Mouse (Mus musculus) lung, postnatal 0 days (tissue): ENCODE results near the gene Abhd12. TPM values are rescaled to one million over a fixed set of nuclear protein-coding genes. Genes with fewer than 3 reads are reported as not detected.
A peak's percentile ranks its signal among the peaks of the same experiment; 100 is the strongest.

Source experiments
- ATAC-seq: fragments of 200-750 bp; cut with Nextera tagmentation; 2 replicates; pipeline ENCODE4 v1.8.0; 2017; ENCODE audit warnings: moderate library complexity
- DNase-seq: peaks from one replicate; pipeline ENCODE4 v3.0.0-alpha.2; 2016; ENCODE audit warnings: low spot score
- H3K27ac ChIP-seq: fragments of 300-500 bp; sonication (generic); 2 replicates; pipeline ENCODE4 v1.5.1; 2014; ENCODE audit warnings: antibody characterized with exemption, mild to moderate bottlenecking, low read length, mixed read lengths
- H3K27me3 ChIP-seq: fragments of 300-500 bp; sonication (generic); replicated peaks from 2 replicates; pipeline ENCODE4 v1.6.1; 2014; ENCODE audit warnings: low read length, mixed read lengths; ENCODE audit not compliant: insufficient read depth
- H3K36me3 ChIP-seq: fragments of 300-500 bp; sonication (generic); 2 replicates; pipeline ENCODE4 v1.6.1; 2014; ENCODE audit warnings: low read length, mixed read lengths; ENCODE audit not compliant: insufficient read depth
- H3K4me1 ChIP-seq: fragments of 300-500 bp; sonication (generic); 2 replicates; pipeline ENCODE4 v1.6.1; 2014; ENCODE audit warnings: antibody characterized with exemption, low read depth, low read length, mixed read lengths; ENCODE audit not compliant: insufficient read depth
- H3K4me2 ChIP-seq: fragments of 300-500 bp; sonication (generic); replicated peaks from 2 replicates; pipeline ENCODE4 v1.6.1; 2014; ENCODE audit warnings: low read depth, mild to moderate bottlenecking, low read length, moderate library complexity, mixed read lengths
- H3K4me3 ChIP-seq: fragments of 300-500 bp; sonication (generic); 2 replicates; pipeline ENCODE4 v1.5.1; 2014; ENCODE audit warnings: low read depth, low read length
- H3K9ac ChIP-seq: fragments of 300-500 bp; sonication (generic); replicated peaks from 2 replicates; pipeline ENCODE4 v1.6.1; 2014; ENCODE audit warnings: low read depth, mild to moderate bottlenecking
- H3K9me3 ChIP-seq: fragments of 300-500 bp; sonication (generic); 2 replicates; pipeline ENCODE4 v1.6.1; 2016; ENCODE audit warnings: low read length, mixed read lengths
- CTCF ChIP-seq: IDR thresholded peaks from 2 replicates; pipeline ENCODE4 v1.5.1; 2016; ENCODE audit warnings: antibody characterized with exemption, mild to moderate bottlenecking
- EP300 ChIP-seq: IDR thresholded peaks from 2 replicates; pipeline ENCODE4 v1.6.1; 2016; ENCODE audit warnings: antibody characterized with exemption, mild to moderate bottlenecking, control low read depth
- WGBS: fragments of 180-500 bp; shearing (Covaris S2); extraction: QIAGEN DNeasy Blood & Tissue Kit; methylation state at CpG from one replicate; pipeline ENCODE4 v1.1.7; 2014; 5-methylcytosine and 5-hydroxymethylcytosine counted together
- polyA plus RNA-seq: library from polyadenylated mRNA; unstranded; fragments of >200 nt; fragmentation: Nextera tagmentation; extraction: Ambion mirVana; gene quantifications from 2 replicates; pipeline ENCODE4 v1.2.1, GENCODE M21; 2015

The Abhd12 gene
- polyA plus RNA-seq, 1 experiment from 2014 or later: 56.5 TPM

- Histone ChIP-seq H3K27ac (no peak overlapping the region), H3K36me3 (peaks cover 22% of the 10 kb centered on the region), H3K4me2 (no peak overlapping the region), H3K4me1 (no peaks in the 10 kb centered on the region), H3K9me3 (no peaks in the 10 kb centered on the region), H3K27me3 (no peaks in the 10 kb centered on the region), H3K4me3 (no peak overlapping the region), H3K9ac (no peak overlapping the region)
- ATAC-seq (no peak), DNase-seq (no peak)
- WGBS: 96% methylated on average over 4 of the region's 4 CpGs
- no peak for TF ChIP-seq CTCF
- no peak for TF ChIP-seq EP300
Measured at GRCm38 (mm10) chr2:150835975-150836374, 68.6 kb downstream of the Abhd12 start.

- no peak overlapping the region for H3K4me2 ChIP-seq
- no peaks in the 10 kb centered on the region for H3K27me3 ChIP-seq
- peaks cover 28% of the 10 kb centered on the region for H3K36me3 ChIP-seq
- TF ChIP-seq CTCF (no peak), EP300 (no peak)
- no peak overlapping the region for H3K4me3 ChIP-seq
- no peaks in the 10 kb centered on the region for H3K4me1 ChIP-seq
- H3K27ac ChIP-seq: no peak overlapping the region
- H3K9me3 ChIP-seq: no peaks in the 10 kb centered on the region
- no peak overlapping the region for H3K9ac ChIP-seq
- WGBS: 76% methylated on average over 7 of the region's 7 CpGs
- ATAC-seq (no peak), DNase-seq (no peak)
Measured at GRCm38 (mm10) chr2:150834616-150835015, 69.9 kb downstream of the Abhd12 start.

GRCm38 (mm10) chr2:150832029-150832428 lies 72.5 kb downstream of the Abhd12 start:
- TF ChIP-seq CTCF (no peak), EP300 (no peak)
- 94% methylated on average over 7 of the region's 7 CpGs for WGBS
- DNase-seq (no peak), ATAC-seq (no peak)
- Histone ChIP-seq H3K27ac (no peak overlapping the region), H3K27me3 (no peaks in the 10 kb centered on the region), H3K4me2 (no peak overlapping the region), H3K36me3 (peaks cover 41% of the 10 kb centered on the region), H3K4me1 (no peaks in the 10 kb centered on the region), H3K4me3 (no peak overlapping the region), H3K9me3 (no peaks in the 10 kb centered on the region), H3K9ac (no peak overlapping the region)

- H3K9me3 ChIP-seq: no peaks in the 10 kb centered on the region
- TF ChIP-seq CTCF (no peak), EP300 (no peak)
- no peak for ATAC-seq
- no peak overlapping the region for H3K4me2 ChIP-seq
- peaks cover 46% of the 10 kb centered on the region for H3K36me3 ChIP-seq
- no peak for DNase-seq
- no peak overlapping the region for H3K4me3 ChIP-seq
- no peak overlapping the region for H3K9ac ChIP-seq
- no peaks in the 10 kb centered on the region for H3K27me3 ChIP-seq
- 72% methylated on average over 3 of the region's 3 CpGs for WGBS
- no peaks in the 10 kb centered on the region for H3K4me1 ChIP-seq
- H3K27ac ChIP-seq: no peak overlapping the region
Measured at GRCm38 (mm10) chr2:150830911-150831441, 73.6 kb downstream of the Abhd12 start.

- no peak overlapping the region for H3K4me2 ChIP-seq
- H3K27me3 ChIP-seq: no peaks in the 10 kb centered on the region
- H3K36me3 ChIP-seq: peaks cover 49% of the 10 kb centered on the region
- no peak overlapping the region for H3K4me3 ChIP-seq
- no peak overlapping the region for H3K9ac ChIP-seq
- TF ChIP-seq EP300: no peak
- TF ChIP-seq CTCF: no peak
- H3K9me3 ChIP-seq: no peaks in the 10 kb centered on the region
- no peak overlapping the region for H3K27ac ChIP-seq
- H3K4me1 ChIP-seq: no peaks in the 10 kb centered on the region
- WGBS: 92% methylated on average over 2 of the region's 2 CpGs
- DNase-seq (no peak), ATAC-seq (no peak)
Measured at GRCm38 (mm10) chr2:150830011-150830410, 74.5 kb downstream of the Abhd12 start.

- no peaks in the 10 kb centered on the region for H3K27me3 ChIP-seq
- ATAC-seq: no peak
- no peaks in the 10 kb centered on the region for H3K4me1 ChIP-seq
- H3K4me3 ChIP-seq: no peak overlapping the region
- H3K4me2 ChIP-seq: no peak overlapping the region
- H3K9me3 ChIP-seq: no peaks in the 10 kb centered on the region
- H3K27ac ChIP-seq: no peak overlapping the region
- no peak for DNase-seq
- no peak overlapping the region for H3K9ac ChIP-seq
- H3K36me3 ChIP-seq: peaks cover 58% of the 10 kb centered on the region
- TF ChIP-seq CTCF (no peak), EP300 (no peak)
- 78% methylated on average over 4 of the region's 4 CpGs for WGBS
Measured at GRCm38 (mm10) chr2:150828654-150829053, 75.9 kb downstream of the Abhd12 start.

GRCm38 (mm10) chr2:150828164-150828563 lies 76.4 kb downstream of the Abhd12 start:
- no peak for ATAC-seq
- H3K4me3 ChIP-seq: no peak overlapping the region
- no peak for TF ChIP-seq EP300
- TF ChIP-seq CTCF: peak; percentile 39
- no peak overlapping the region for H3K9ac ChIP-seq
- 92% methylated on average over 3 of the region's 3 CpGs for WGBS
- H3K27ac ChIP-seq: no peak overlapping the region
- peaks cover 61% of the 10 kb centered on the region for H3K36me3 ChIP-seq
- no peaks in the 10 kb centered on the region for H3K27me3 ChIP-seq
- H3K4me2 ChIP-seq: no peak overlapping the region
- no peaks in the 10 kb centered on the region for H3K4me1 ChIP-seq
- no peaks in the 10 kb centered on the region for H3K9me3 ChIP-seq
- DNase-seq: no peak
